Mouse (Mus musculus): ENCODE results near the gene Neu3. TPM values are rescaled to one million over a fixed set of nuclear protein-coding genes. Genes with fewer than 3 reads are reported as not detected.
"Not testable (repeated sequence)": the region's sequence is repeated elsewhere in the genome, so short reads cannot be mapped to it uniquely, and the experiment has no call there.

The Neu3 gene
- total RNA-seq, 2 experiments from 2014 or later: 2.4 to 2.5 TPM

DNA sequence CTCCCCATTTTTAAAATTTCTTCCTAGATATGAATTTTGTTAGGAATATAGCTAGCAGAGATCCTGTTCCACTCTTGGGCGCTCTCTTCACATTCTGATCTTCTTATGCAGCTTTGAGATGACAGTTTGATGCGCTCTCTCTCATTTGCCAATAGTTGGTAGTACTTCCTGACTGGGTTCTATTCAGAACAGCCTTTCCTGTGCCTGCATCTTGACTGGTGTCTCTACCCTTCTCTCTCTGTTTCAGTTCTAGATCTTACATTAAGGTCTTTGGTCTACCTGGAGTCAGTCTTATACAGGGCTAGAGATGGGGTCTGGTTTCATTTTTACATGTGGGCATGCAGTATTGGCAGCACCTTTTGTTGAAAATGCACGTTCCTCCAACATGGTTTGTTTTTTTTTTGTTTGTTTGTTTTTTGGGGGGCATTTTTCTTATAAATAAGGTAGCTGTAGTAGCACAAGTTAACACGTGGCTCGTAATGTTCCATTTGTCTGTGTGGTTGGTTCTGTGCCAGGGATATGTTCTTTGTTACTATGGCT, 6.2 kb upstream of the Neu3 start:
- DNase-seq: no peak
- intact Hi-C loops (cut with DNase I): no loop called here

DNA sequence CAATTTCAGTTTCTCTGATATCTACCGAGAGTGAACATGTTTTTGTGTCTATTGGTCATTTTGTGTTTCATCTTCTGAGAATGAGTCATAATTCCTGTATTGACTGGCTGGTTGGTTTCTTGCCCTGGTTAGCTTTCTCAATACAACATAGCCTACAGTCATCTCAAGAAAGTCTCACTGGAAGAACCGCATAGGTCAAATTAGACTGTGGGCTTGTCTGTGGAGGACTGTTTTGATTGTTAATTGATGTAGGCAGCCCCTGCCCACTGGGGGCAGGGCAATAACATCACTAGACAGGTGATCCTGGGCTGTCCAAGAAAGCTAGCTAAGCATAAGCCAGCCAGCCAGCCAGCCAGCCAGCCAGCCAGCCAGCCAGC, 5.6 kb upstream of the Neu3 start:
- intact Hi-C loops (cut with DNase I): no loop called here
- DNase-seq: no peak

GRCm38 (mm10) chr7:99833115-99833845, 5.1 kb upstream of the Neu3 start:
- intact Hi-C loops (cut with DNase I): no loop called here
- no peak for DNase-seq

- intact Hi-C loops (cut with DNase I): no loop called here
- DNase-seq: no peak
Measured at GRCm38 (mm10) chr7:99826096-99826495, 2.1 kb downstream of the Neu3 start.

DNA sequence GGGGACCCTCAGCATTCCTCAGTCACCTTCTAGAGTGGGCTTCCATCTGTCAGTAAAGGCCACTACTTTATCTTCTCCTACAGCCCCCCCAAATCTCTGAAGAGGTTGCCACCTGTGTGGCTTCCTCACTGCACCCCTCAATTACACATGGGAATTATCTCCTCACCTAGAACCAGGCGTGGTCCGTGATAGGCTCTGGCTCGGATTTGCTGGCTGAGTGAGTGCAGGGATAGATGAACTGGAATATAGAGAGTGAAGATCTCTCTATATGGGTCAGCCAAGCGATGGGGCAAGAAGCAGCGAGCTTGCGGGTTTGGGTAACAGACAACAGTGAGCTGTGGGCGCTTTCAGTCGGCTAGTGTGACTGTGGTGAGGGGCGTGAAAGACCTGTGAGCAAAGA, 2.7 kb downstream of the Neu3 start:
- intact Hi-C loops (cut with DNase I): no loop called here
- DNase-seq: no peak

DNA sequence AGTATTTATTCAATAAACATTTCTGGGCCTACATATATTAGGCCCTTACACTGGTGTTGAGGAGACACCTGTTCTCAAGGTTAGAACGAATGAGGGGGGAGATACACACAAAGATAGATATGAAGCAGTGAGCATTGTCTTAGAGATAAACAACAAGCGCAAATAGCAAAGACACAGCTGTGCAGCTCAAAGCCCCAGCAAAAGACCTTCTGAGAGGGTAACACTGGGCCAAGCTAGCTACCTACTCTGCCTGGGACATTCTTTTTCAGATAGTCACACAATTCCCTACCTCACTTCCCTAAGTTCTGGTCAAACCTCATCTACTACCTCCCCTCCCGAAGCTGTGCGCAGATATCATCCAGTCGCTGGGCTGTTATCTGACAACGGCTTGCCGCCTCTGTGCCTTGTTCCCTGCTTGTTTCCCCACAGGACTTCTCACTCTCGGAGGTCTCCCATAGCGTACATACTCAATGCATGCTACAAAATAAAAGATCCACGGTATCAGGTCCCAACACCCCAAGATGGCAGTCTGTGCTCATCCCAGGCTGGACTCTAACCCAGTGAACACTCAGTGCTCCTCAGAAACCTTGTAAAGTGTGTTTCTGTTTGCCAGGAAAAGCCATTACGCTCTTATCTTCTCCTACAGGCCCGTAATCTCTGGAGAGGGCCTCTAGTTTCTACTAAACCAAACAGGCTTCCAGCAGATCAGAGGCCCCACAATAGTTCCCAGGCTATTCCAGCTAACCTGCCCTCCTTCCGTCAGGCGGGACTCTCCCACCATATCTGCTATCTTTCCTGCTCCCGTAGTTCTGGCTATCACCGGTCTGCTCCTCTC, 3.4 kb downstream of the Neu3 start:
- intact Hi-C loops (cut with DNase I): no loop called here
- DNase-seq: no peak

GRCm38 (mm10) chr7:99823045-99823663, 5.1 kb downstream of the Neu3 start:
- intact Hi-C loops (cut with DNase I): no loop called here
- no peak for DNase-seq

DNA sequence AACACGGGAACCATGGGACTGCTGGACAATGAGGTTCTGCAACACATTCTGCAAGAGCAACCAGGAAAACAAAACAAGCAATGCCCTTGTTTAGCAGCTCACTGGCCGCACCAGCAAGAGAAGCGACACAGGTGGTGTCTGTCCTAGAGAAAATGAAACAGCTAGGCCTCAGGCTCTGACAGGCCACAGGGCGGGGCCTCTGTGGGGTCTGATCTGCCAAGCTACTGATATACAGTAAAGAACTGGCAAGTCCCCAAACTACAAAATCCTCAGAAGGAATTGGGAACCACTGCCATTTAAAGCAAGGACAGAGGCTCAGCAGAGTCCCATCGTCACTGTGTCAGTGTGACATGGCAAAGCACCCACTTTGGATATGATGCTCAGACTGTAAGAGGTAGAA, 5.8 kb downstream of the Neu3 start:
- intact Hi-C loops (cut with DNase I): no loop called here
- DNase-seq: no peak

DNA sequence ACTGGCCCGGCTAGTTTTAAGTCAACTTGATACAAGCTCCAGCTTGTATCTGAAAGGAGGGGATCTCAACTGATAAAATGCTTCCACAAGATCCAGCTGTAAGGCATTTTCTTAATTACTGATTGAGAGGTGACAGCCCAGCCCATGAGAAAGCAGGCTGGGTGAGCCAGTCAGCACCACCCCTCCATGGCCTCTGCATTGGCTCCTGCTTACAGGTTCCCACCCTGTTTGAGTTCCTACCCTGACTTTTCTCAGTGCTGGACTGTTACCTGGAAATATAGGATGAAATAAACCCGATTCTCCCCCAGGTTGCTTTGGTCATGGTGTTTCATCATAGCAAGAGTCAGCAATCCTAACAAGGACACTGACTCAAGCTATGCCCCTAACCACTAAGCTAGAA, 6.3 kb downstream of the Neu3 start:
- no peak for DNase-seq
- intact Hi-C loops (cut with DNase I): no loop called here

DNA sequence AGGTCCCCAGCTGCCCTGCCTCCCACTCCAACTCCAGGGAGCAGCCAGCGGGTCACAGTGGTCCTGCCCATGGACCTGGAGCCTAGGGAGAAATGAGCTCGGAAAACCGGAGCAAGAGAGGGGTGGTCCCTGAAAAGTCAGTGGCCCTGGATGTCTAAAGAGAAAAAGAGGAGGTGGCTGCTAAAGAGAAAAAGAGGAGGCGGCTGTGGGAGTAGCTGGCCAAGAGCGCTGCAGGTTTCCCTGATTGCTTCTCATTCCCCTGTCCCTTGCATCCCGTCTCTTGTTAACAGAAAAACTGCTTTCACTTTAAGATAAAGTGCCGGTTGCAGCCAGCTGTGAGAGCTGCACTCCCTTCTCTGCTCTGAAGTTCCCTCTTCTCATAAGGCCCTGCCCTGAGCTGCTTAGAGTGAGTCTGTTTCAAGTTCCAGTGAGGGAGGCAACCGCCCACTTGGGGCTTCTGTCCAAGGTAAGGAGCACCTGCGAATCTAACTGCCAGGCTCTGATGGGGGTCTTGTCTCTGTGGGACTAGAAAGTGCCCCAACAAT, 10.0 kb downstream of the Neu3 start:
- intact Hi-C loops (cut with DNase I); DNase-seq: not testable (repeated sequence)

- intact Hi-C loops (cut with DNase I): no loop called here
- DNase-seq: peak; percentile 23
Measured at GRCm38 (mm10) chr7:99813394-99813793, 14.8 kb downstream of the Neu3 start.

GRCm38 (mm10) chr7:99811661-99812060, 16.6 kb downstream of the Neu3 start:
- no peak for DNase-seq
- intact Hi-C loops (cut with DNase I): no loop called here

DNA sequence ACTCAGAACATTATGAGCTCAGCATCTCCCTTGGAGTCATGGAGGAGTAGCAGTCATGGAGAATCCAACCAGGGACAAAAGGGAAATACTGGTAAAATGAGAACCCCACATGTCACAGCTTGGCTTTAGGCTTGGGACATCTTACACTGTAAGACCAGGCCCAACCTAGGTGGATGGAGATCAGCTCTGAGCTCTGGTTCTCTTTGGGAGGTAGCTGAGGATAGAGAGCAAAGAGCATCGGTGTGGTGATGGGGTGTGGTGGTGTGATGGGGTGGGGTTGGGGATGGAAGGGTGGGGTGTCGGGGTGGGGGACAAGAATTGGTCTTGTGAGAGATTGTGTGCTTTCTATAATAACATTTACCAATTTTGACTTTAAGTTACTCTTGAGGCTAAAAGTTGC, 17.4 kb downstream of the Neu3 start:
- intact Hi-C loops (cut with DNase I): no loop called here
- no peak for DNase-seq

DNA sequence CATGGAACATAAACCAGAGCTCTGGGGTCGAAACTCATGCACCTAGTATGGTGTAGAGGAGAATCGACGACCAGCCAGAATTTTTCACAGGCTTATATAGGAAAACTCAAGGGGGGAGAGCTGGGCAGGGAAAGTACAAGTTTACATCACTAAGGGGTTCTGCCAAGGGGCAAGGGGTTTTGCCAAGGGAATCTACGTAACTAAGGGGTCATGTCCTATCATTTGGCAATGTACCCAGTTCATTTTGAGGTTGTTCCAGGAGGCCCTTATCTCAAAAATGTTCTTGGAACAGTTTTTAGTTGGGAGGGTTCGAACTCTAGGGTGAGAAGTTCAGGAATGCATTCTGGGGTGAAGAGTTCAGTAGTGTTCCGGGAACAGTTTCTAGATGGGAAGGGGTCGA, 21.2 kb downstream of the Neu3 start:
- DNase-seq; intact Hi-C loops (cut with DNase I): not testable (repeated sequence)

DNA sequence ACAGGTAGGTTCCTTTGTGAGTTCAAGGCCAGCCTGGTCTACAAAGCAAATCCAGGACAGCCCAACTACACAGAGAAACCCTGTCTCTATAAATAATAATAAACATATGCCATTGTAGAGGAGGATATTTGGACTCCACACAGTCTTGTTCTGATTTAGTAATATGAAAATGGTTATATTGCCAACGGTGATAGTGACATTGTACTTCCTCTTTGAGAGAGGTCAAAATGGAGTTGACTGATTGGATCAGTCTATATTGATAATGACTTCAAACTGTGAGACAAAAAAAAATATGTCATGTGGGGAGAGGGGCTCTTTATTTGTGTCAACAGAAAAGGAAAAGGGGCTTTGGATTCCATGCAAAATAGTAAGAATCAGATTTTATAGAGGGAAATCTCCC, 22.9 kb downstream of the Neu3 start:
- intact Hi-C loops (cut with DNase I): no loop called here
- DNase-seq: no peak

DNA sequence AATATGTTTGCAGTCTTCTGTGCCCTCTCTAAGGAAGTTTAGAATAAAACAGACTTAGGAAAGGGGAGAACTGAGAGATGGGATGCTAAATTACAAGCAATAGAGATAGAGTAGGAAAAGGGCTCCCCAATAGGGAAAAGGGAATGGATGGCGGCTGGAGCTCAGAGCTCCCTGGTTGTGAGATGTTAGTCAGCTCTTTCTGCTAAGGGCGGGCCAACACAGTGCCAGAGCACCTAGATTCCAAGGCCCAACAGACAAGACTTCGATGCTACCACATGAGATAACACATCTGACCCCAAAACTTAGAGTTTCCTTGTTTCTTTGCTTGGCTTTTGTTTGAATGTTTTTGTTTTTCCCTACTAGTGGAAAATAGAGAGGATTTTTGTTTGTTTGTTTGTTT, 24.2 kb downstream of the Neu3 start:
- intact Hi-C loops (cut with DNase I); DNase-seq: not testable (repeated sequence)

GRCm38 (mm10) chr7:99803535-99803934, 24.7 kb downstream of the Neu3 start:
- intact Hi-C loops (cut with DNase I): no loop called here
- no peak for DNase-seq

- DNase-seq: no peak
- intact Hi-C loops (cut with DNase I): loop anchor here (2.0 to 5.0 kb wide), 2 partner anchors 180 to 297 kb away; no protein-coding TSS in a partner anchor
Measured at GRCm38 (mm10) chr7:99799118-99799517, 29.1 kb downstream of the Neu3 start.

DNA sequence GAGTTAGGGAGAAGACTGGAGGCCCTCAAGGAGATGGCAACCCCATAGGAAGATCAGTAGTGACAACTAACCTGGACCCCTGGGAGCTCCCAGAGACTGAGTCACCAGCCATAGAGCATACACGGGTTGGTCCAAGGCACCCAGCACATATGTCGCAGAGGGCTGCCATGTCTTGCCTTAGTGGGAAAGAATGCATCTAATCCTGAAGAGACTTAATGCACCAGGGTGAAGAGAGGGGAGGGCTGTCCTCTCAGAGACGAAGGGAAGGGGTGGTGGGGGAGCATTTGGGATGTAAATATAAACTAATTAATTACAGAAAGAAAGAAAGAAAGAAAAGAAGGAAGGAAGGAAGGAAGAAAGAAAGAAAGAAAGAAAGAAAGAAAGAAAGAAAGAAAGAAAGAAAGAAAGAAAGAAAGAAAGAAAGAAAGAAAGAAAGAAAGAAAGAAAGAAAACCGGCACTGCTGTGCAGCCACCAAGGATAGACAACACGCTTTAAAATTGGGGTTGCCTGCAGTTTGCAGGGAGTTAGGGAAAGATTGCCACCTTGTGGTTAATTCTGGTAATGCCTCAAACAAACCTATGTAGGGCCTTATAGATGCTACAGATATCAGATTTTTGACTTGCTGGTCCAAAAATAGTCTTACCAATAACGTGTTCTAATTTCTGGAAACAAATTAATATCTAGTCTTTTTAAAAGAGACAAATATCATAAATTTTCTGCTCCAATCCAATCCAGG, 30.1 kb downstream of the Neu3 start:
- peak; percentile 49 for DNase-seq
- intact Hi-C loops (cut with DNase I): loop anchor here (2.0 to 5.0 kb wide), 2 partner anchors 179 to 296 kb away; no protein-coding TSS in a partner anchor

- no peak for DNase-seq
- intact Hi-C loops (cut with DNase I): loop anchor here (5.0 kb wide), 1 partner anchor 295 kb away; no protein-coding TSS in a partner anchor
Measured at GRCm38 (mm10) chr7:99797261-99797660, 31.0 kb downstream of the Neu3 start.

All from left cerebral cortex, postnatal 4 days (tissue).